Mouse (Mus musculus) thymus, adult 2 months (tissue): ENCODE data around the gene Tbx15. TPM values are rescaled to one million over a fixed set of nuclear protein-coding genes. Genes with fewer than 3 reads are reported as not detected.

ENCODE experiments used
- DNase-seq: peaks from one replicate; pipeline ENCODE4 v3.0.0; 2021
- H3K27ac ChIP-seq: fragments of 200-500 bp; 2 replicates; pipeline ENCODE4 v1.5.1; 2012; ENCODE audit warnings: low read length, control low read depth; ENCODE audit not compliant: control insufficient read depth, insufficient read depth
- H3K27me3 ChIP-seq: fragments of 200-500 bp; 2 replicates; pipeline ENCODE4 v1.6.1; 2012; ENCODE audit warnings: mild to moderate bottlenecking, low read length, moderate library complexity, mixed read lengths; ENCODE audit not compliant: control insufficient read depth, insufficient read depth
- H3K36me3 ChIP-seq: fragments of 200-500 bp; 2 replicates; pipeline ENCODE4 v1.6.1; 2012; ENCODE audit warnings: mild to moderate bottlenecking, low read length, moderate library complexity; ENCODE audit not compliant: control insufficient read depth, insufficient read depth
- H3K4me1 ChIP-seq: fragments of 200-500 bp; replicated peaks from 2 replicates; pipeline ENCODE4 v1.6.1; 2012; ENCODE audit warnings: low read length; ENCODE audit not compliant: control insufficient read depth, insufficient read depth
- H3K4me3 ChIP-seq: fragments of 200-500 bp; 2 replicates; pipeline ENCODE4 v1.5.1; 2012; ENCODE audit warnings: mild to moderate bottlenecking, low read length, control low read depth, moderate library complexity; ENCODE audit not compliant: control insufficient read depth, insufficient read depth
- CTCF ChIP-seq: fragments of 200-500 bp; IDR thresholded peaks from 2 replicates; pipeline ENCODE4 v1.5.1; 2012; ENCODE audit warnings: mild to moderate bottlenecking, control low read depth, low read length, moderate library complexity, borderline replicate concordance; ENCODE audit not compliant: control insufficient read depth, poor library complexity, insufficient read depth; ENCODE audit errors: extremely low read depth
- POLR2A ChIP-seq: fragments of 200-500 bp; IDR thresholded peaks from 2 replicates; pipeline ENCODE4 v1.6.1; 2012; ENCODE audit warnings: mild to moderate bottlenecking, low read length, control low read depth, moderate library complexity; ENCODE audit not compliant: control insufficient read depth, poor library complexity, insufficient read depth; ENCODE audit errors: extremely low read depth
- WGBS: fragments of 180-500 bp; shearing (Covaris S2); methylation state at CpG from one replicate; pipeline ENCODE4 v1.1.7; 2018; 5-methylcytosine and 5-hydroxymethylcytosine counted together
- polyA plus RNA-seq: library from polyadenylated mRNA; depleted of rRNA; stranded (reverse); fragments of >200 nt; gene quantifications from 2 replicates; pipeline ENCODE4 v1.2.3, GENCODE M21; 2012

Tbx15 gene
- polyA plus RNA-seq, 1 experiment = 0.34 TPM

- 6% methylated on average over 20 of the region's 20 CpGs for WGBS
- TF ChIP-seq CTCF (no peak), POLR2A (no peak)
- peaks cover 1% of the 10 kb centered on the region; the same call in 1 of the 2 replicates for H3K4me1 ChIP-seq
- H3K27ac ChIP-seq = no peak overlapping the region
- H3K27me3 ChIP-seq = peaks cover 38% of the 10 kb centered on the region; the same call in 1 of the 2 replicates
- H3K4me3 ChIP-seq = no peak overlapping the region
- H3K36me3 ChIP-seq = no peaks in the 10 kb centered on the region
- DNase-seq = no peak
Observed at GRCm38 (mm10) chr3:99239301-99240045, 708 bp upstream of the Tbx15 start.

GRCm38 (mm10) chr3:99240811-99241738, 894 bp downstream of the Tbx15 start:
- Histone ChIP-seq H3K36me3 (no peaks in the 10 kb centered on the region), H3K4me1 (no peaks in the 10 kb centered on the region), H3K4me3 (no peak overlapping the region), H3K27me3 (peaks cover 25% of the 10 kb centered on the region; the same call in 1 of the 2 replicates), H3K27ac (no peak overlapping the region)
- DNase-seq = no peak
- 4% methylated on average over 50 of the region's 50 CpGs for WGBS
- TF ChIP-seq CTCF = no peak
- no peak for TF ChIP-seq POLR2A

- Histone ChIP-seq H3K36me3 (no peaks in the 10 kb centered on the region), H3K27me3 (peaks cover 27% of the 10 kb centered on the region; the same call in 1 of the 2 replicates), H3K27ac (no peak overlapping the region), H3K4me1 (no peaks in the 10 kb centered on the region), H3K4me3 (no peak overlapping the region)
- 21% methylated on average over 8 of the region's 8 CpGs for WGBS
- no peak for DNase-seq
- no peak for TF ChIP-seq POLR2A
- no peak for TF ChIP-seq CTCF
Observed at GRCm38 (mm10) chr3:99242481-99242880, 2.3 kb downstream of the Tbx15 start.

GRCm38 (mm10) chr3:99245341-99245740, 5.2 kb downstream of the Tbx15 start:
- peaks cover 28% of the 10 kb centered on the region for H3K27me3 ChIP-seq
- DNase-seq = no peak
- no peak overlapping the region for H3K4me3 ChIP-seq
- no peaks in the 10 kb centered on the region for H3K4me1 ChIP-seq
- WGBS = 17% methylated on average over 3 of the region's 3 CpGs
- TF ChIP-seq CTCF (no peak), POLR2A (no peak)
- H3K36me3 ChIP-seq = no peaks in the 10 kb centered on the region
- H3K27ac ChIP-seq = no peak overlapping the region

- H3K4me1 ChIP-seq = no peaks in the 10 kb centered on the region
- H3K36me3 ChIP-seq = no peaks in the 10 kb centered on the region
- no peak overlapping the region for H3K27ac ChIP-seq
- H3K27me3 ChIP-seq = peaks cover 20% of the 10 kb centered on the region
- 43% methylated on average over 3 of the region's 3 CpGs for WGBS
- DNase-seq = no peak
- TF ChIP-seq CTCF = no peak
- TF ChIP-seq POLR2A = no peak
- H3K4me3 ChIP-seq = no peak overlapping the region
Observed at GRCm38 (mm10) chr3:99246629-99247028, 6.4 kb downstream of the Tbx15 start.

GRCm38 (mm10) chr3:99247586-99247985, 7.4 kb downstream of the Tbx15 start:
- DNase-seq = no peak
- no peaks in the 10 kb centered on the region for H3K36me3 ChIP-seq
- H3K4me3 ChIP-seq = no peak overlapping the region
- H3K27ac ChIP-seq = no peak overlapping the region
- H3K4me1 ChIP-seq = no peaks in the 10 kb centered on the region
- 8% methylated on average over 4 of the region's 4 CpGs for WGBS
- TF ChIP-seq POLR2A = no peak
- no peak for TF ChIP-seq CTCF
- peaks cover 14% of the 10 kb centered on the region for H3K27me3 ChIP-seq

GRCm38 (mm10) chr3:99247996-99248801, 8.0 kb downstream of the Tbx15 start:
- DNase-seq = no peak
- Histone ChIP-seq H3K27ac (no peak overlapping the region), H3K4me3 (no peak overlapping the region), H3K4me1 (no peaks in the 10 kb centered on the region; the same call in 1 of the 2 replicates), H3K36me3 (no peaks in the 10 kb centered on the region), H3K27me3 (peaks cover 17% of the 10 kb centered on the region)
- WGBS = 7% methylated on average over 28 of the region's 28 CpGs
- TF ChIP-seq POLR2A (no peak), CTCF (no peak)
